Mouse (Mus musculus) cerebellum, adult 9-11 months (tissue): ENCODE data around the gene Olfr713.

Experiments
- DNase-seq: peaks from one replicate; pipeline ENCODE4 v3.0.0; 2022

Olfr713 gene

DNA sequence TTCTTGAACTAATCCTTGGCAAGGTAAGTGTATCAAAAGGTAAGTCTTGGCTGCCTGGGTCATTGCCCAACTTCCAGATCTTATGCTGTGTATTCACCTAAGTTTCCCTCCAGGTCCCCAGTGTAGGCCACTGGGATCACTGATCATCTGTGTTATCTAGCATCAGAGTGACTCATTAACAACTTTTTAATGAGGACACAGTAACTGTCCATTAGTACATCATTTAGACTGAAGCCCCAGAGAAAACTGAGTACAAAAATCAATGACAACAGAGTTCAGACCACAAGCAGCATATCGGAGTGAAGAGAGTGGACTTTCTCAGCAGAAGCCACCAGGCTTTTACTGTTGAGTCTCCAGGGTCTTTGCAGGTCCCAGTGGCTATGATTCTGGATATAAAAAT is at the start of gene Olfr713:
Gene Olfr713 (plus strand): TSS at position 301 of the 400 bp plus-strand sequence.
- no peak for DNase-seq

DNA sequence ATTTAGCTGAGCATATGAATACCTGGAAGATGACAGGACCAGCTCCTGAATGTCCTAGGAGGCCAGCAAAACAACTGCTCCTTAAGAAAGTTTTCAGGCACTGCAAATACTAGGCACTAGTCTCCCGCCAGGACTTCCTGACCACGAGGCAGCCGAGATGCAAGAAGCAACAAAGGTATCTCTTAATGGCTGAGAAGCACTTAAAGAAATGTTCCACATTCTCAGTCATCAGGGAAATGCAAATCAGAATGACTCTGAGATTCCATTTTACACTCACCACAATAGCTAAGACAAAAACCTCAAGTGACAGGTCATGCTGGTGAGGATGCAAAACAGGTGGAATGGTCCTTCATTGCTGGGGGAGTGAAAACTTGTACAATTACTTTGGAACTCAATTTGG is 45.7 kb upstream of the Olfr713 start:
- DNase-seq, result no peak

DNA sequence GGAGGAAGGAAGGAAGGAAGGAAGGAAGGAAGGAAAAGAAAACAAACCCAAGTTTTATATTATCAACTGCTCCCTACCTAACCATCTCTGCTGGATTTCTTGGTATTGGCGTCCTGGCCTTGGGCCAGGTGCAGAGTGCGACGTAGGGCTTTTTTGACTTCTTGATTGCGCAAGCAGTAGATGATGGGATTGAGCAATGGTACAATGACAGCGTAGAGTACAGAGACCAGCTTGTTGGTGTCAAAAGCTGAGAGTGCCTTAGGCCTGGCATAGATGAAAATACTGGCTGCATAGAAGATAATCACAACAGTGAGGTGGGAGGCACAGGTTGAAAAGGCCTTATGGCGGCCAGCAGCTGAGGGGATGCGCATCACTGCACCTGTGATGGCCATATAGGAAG is 30.2 kb upstream of the Olfr713 start:
- no peak for DNase-seq

DNA sequence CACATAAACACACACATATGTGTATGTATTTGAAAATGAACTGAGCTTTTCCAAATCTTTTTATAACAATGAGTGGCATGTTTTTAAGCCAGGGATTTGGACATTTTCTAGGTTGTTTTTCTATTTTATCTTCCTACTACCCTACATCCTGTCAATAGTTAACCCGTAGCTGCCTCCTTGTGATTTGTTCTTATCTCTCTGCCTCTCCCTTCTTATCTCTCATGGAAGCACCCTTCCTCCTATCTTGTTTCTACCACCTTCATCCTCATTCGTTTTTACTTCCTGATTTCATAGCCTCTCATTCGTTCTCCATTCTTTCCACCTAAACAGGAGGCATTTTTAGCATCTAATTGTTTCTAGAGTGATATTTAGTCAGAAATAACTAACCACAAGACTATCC is 26.8 kb upstream of the Olfr713 start:
- no peak for DNase-seq

DNA sequence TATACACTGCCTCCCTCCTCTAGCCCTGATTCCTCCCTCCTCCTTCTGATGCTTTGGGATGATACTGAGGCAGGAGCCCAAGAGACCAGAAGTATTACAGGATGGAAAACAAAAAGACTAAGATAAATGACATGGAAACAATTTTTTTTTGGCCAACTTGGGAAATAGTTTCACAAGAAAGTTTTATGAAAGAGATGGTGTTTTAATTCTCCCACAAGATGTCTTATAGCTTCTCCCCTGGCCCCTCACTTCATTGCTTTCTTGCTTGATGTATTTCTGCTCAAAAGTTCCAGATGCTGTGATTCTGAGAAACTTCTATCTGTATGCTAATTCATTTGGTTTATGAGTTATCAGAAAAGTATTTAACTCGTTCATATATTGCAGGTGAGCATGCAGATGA is 25.0 kb upstream of the Olfr713 start, which contains the start of gene Olfr2:
Gene Olfr2 (minus strand): TSS at position 101 of the 400 bp plus-strand sequence.
- no peak for DNase-seq

DNA sequence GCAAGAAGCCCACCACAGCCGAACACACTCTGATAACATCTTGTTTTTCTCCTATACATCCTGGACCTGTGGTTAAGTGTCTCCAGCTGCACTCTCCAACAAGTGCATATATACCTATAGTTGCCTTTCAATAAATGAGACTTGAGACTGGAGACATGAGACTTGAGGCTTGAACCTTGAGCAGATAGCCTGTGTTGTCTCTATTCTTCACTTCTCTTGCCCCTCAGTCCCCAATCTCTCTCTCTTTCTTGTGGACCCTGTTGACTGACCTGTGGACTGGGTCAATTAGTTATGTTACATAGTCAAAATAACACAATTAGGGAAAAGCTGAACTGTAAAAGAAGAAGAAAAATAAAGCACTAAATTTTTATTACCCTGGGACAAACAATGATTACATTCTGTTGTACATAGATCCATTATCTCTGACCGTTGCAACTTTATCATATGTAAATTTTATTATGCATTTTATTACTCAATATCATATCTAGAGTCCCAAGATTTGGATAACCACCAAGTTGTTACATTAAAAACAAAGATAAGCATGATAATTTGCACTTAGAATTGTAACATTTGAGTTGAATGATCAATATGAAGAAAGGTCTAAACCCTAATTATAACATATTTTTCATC is 9.1 kb downstream of the Olfr713 start:
- no peak for DNase-seq

DNA sequence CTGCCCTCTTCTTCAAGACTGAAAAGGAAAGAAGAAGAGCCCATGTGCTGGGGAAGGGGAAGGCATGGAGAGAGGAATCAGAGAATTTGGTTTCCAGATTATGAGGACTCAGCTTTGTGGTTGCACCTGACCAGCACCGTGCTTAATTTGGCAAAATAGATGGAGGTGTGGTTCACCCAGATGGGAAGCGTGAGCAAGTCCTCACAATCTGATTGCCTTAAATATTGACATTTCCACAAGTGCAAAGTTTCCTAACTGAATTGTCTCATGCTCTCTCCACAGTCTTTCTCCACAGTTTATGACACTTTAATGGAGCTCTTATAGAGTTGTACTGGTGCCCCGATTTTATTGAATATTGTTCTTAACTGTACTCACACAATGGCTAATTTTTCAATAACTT is 12.2 kb downstream of the Olfr713 start:
- no peak for DNase-seq

DNA sequence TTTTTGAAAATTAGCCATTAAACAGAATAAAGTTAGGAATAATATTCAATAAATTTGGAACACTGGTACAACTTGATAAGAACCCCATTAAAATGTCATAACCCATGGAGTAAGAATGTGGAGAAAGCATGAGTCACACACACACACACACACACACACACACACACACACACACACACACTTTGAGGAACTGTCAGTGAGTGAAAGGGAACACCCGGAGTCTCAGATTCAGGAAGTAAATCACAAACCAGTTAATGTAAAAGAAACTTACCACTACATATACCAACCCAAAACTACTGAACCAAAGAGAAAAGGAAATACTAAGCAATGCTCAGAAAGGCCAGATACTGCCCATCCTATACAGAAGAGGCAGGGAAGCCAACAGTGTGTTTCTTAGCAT is 13.4 kb downstream of the Olfr713 start:
- no peak for DNase-seq

DNA sequence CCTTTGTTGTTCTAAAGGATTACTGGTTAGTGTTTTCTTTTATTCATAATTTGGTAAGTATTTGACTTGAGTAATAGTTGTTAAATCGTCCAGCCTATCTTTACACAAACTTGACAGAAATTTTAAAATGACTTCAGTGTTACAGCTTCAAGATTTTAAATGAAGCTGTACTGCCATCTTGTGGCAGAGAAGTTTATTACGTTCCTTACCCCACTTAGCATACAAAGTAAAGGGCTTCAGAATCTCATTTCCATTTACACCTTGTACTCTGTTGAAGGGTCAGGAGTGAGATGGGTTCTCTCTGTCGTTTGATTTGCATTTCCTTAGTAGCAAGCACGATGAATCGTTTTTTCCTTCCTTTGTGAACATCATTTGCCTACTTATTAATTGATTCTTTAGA is 14.9 kb downstream of the Olfr713 start:
- DNase-seq, result no peak

DNA sequence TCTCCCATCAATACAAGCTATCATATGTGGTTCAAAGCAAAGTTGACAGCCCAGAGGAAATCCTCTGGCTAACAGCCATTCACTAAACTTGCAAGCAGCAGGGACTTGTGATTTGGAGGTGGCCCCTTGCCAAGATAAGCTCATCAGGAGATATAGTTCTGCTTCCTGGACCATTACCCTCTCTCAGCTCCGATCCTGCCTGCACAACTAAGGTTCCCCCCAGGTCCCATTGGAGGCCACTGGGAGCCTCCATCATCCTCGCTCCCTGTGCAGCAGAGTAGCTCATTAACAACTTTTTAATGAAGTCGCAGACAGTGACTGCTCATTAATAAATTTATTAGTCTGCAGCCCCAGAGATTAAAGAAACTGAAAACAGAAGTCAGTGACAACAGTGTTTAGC is 16.6 kb downstream of the Olfr713 start:
- no peak for DNase-seq

DNA sequence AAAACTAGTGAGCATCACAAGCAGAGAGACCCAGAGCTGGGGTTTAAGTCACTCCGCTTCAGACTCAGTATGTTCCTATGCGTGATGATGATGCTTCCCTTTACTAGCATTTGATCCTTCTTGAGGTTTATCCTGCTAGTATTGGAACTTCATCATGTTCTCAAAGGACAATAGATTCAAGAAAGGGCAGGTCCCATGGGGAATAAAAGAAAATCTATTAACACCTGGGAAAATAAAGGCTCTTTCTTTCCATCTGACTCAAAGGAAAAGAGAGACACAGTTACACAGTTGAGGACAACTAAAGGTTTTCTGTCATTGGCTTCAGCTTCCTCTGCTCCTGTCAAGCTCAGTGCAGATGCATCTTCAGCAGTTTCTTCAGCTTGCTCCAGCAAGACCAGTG is 39.7 kb downstream of the Olfr713 start, which contains the start of gene Olfr714:
Gene Olfr714 (plus strand): TSS at position 301 of the 400 bp plus-strand sequence.
- DNase-seq, result no peak
